Mouse (Mus musculus) hindbrain, embryonic 12.5 days (tissue): ENCODE results near the gene Fignl1. TPM values are rescaled to one million over a fixed set of nuclear protein-coding genes. Genes with fewer than 3 reads are reported as not detected.

Source experiments
- ATAC-seq: fragments of 200-750 bp; cut with Nextera tagmentation; 2 replicates; pipeline ENCODE4 v1.8.0; 2017; ENCODE audit warnings: moderate TSS enrichment; ENCODE audit not compliant: low FRiP score
- H3K27ac ChIP-seq: fragments of 300-500 bp; sonication (generic); 2 replicates; pipeline ENCODE4 v1.5.1; 2016; ENCODE audit warnings: mild to moderate bottlenecking
- H3K27me3 ChIP-seq: fragments of 300-500 bp; sonication (generic); 2 replicates; pipeline ENCODE4 v1.6.1; 2016; ENCODE audit warnings: mild to moderate bottlenecking
- H3K36me3 ChIP-seq: fragments of 300-500 bp; sonication (generic); 2 replicates; pipeline ENCODE4 v1.6.1; 2016; ENCODE audit warnings: mild to moderate bottlenecking
- H3K4me1 ChIP-seq: fragments of 300-500 bp; sonication (generic); 2 replicates; pipeline ENCODE4 v1.6.1; 2016
- H3K4me2 ChIP-seq: fragments of 300-500 bp; sonication (generic); replicated peaks from 2 replicates; pipeline ENCODE4 v1.6.1; 2016; ENCODE audit warnings: mild to moderate bottlenecking
- H3K4me3 ChIP-seq: fragments of 300-500 bp; sonication (generic); 2 replicates; pipeline ENCODE4 v1.5.1; 2016; ENCODE audit warnings: mild to moderate bottlenecking
- H3K9ac ChIP-seq: fragments of 300-500 bp; sonication (generic); 2 replicates; pipeline ENCODE4 v1.6.1; 2016; ENCODE audit warnings: mild to moderate bottlenecking, moderate library complexity
- H3K9me3 ChIP-seq: fragments of 300-500 bp; sonication (generic); replicated peaks from 2 replicates; pipeline ENCODE4 v1.6.1; 2016; ENCODE audit warnings: mild to moderate bottlenecking
- WGBS: fragments of 180-500 bp; shearing (Covaris S2); methylation state at CpG from one replicate; pipeline ENCODE4 v1.1.7; 2016; 5-methylcytosine and 5-hydroxymethylcytosine counted together
- polyA plus RNA-seq: library from polyadenylated mRNA; unstranded; fragments of >200 nt; fragmentation: Nextera tagmentation; extraction: Ambion mirVana; gene quantifications from 2 replicates; pipeline ENCODE4 v1.2.1, GENCODE M21; 2016

The Fignl1 gene
- polyA plus RNA-seq, 1 experiment from 2014 or later: 41.1 TPM

GRCm38 (mm10) chr11:11742626-11743025 lies 66.1 kb downstream of the Fignl1 start:
- ATAC-seq: no peak
- no peaks in the 10 kb centered on the region for H3K36me3 ChIP-seq
- H3K9ac ChIP-seq: no peak overlapping the region
- H3K27ac ChIP-seq: no peak overlapping the region
- H3K4me3 ChIP-seq: no peak overlapping the region
- no peaks in the 10 kb centered on the region for H3K4me1 ChIP-seq
- H3K4me2 ChIP-seq: no peak overlapping the region
- no peaks in the 10 kb centered on the region for H3K9me3 ChIP-seq
- no peaks in the 10 kb centered on the region for H3K27me3 ChIP-seq
- WGBS: 27% methylated on average over 2 of the region's 2 CpGs

- no peak for ATAC-seq
- Histone ChIP-seq H3K4me3 (no peak overlapping the region), H3K9ac (no peak overlapping the region), H3K4me1 (no peaks in the 10 kb centered on the region), H3K27ac (no peak overlapping the region), H3K9me3 (no peaks in the 10 kb centered on the region), H3K27me3 (no peaks in the 10 kb centered on the region), H3K4me2 (no peak overlapping the region), H3K36me3 (no peaks in the 10 kb centered on the region)
- WGBS: 88% methylated on average over 5 of the region's 5 CpGs
Measured at GRCm38 (mm10) chr11:11741574-11741973, 67.2 kb downstream of the Fignl1 start.

- no peak overlapping the region for H3K27ac ChIP-seq
- no peak overlapping the region for H3K9ac ChIP-seq
- H3K4me3 ChIP-seq: no peak overlapping the region
- H3K9me3 ChIP-seq: no peaks in the 10 kb centered on the region
- no peak overlapping the region for H3K4me2 ChIP-seq
- 79% methylated on average over 5 of the region's 5 CpGs for WGBS
- ATAC-seq: no peak
- H3K4me1 ChIP-seq: no peaks in the 10 kb centered on the region
- H3K27me3 ChIP-seq: no peaks in the 10 kb centered on the region
- no peaks in the 10 kb centered on the region for H3K36me3 ChIP-seq
Measured at GRCm38 (mm10) chr11:11740603-11741002, 68.2 kb downstream of the Fignl1 start.

GRCm38 (mm10) chr11:11739054-11739453 lies 69.7 kb downstream of the Fignl1 start:
- Histone ChIP-seq H3K9ac (no peak overlapping the region), H3K4me2 (no peak overlapping the region), H3K27ac (no peak overlapping the region), H3K4me3 (no peak overlapping the region), H3K9me3 (no peaks in the 10 kb centered on the region), H3K4me1 (no peaks in the 10 kb centered on the region), H3K36me3 (no peaks in the 10 kb centered on the region), H3K27me3 (no peaks in the 10 kb centered on the region)
- no peak for ATAC-seq
- WGBS: 90% methylated on average over 3 of the region's 3 CpGs

- 67% methylated on average over 2 of the region's 2 CpGs for WGBS
- Histone ChIP-seq H3K36me3 (no peaks in the 10 kb centered on the region), H3K9me3 (no peaks in the 10 kb centered on the region)
Measured at GRCm38 (mm10) chr11:11737562-11737961, 71.2 kb downstream of the Fignl1 start.

More at GRCm38 (mm10) chr11:11737562-11737961, 71.2 kb downstream of the Fignl1 start:
- Histone ChIP-seq H3K4me3 (no peak overlapping the region), H3K4me1 (no peaks in the 10 kb centered on the region), H3K27me3 (no peaks in the 10 kb centered on the region), H3K9ac (no peak overlapping the region), H3K4me2 (no peak overlapping the region), H3K27ac (no peak overlapping the region)
- no peak for ATAC-seq

Other genes starting within 250 kb of the Fignl1 start
- gene 4930512M02Rik, start 181.1 kb downstream of the Fignl1 start, polyA plus RNA-seq: not detected in 2 replicates
- 0.94 and 2.0 TPM in 2 replicates for gene Ikzf1, start 124.0 kb downstream of the Fignl1 start, polyA plus RNA-seq
- 8.3 and 12.4 TPM in 2 replicates for gene Ddc, start 89.2 kb upstream of the Fignl1 start, polyA plus RNA-seq
- gene Grb10, start 229.7 kb upstream of the Fignl1 start, polyA plus RNA-seq: 414 and 447 TPM in 2 replicates